Mouse (Mus musculus) myocyte (in vitro differentiated cells): ENCODE results near the gene Tgfb1.

Experiments
- E2F4 ChIP-seq: IDR thresholded peaks from one replicate; pipeline ENCODE4 v1.6.1; 2011; ENCODE audit warnings: mild to moderate bottlenecking, control low read depth, moderate library complexity; ENCODE audit not compliant: insufficient read depth
- MAX ChIP-seq: IDR thresholded peaks from one replicate; pipeline ENCODE4 v1.6.1; 2011; ENCODE audit warnings: low read depth, mild to moderate bottlenecking, control low read depth
- MYOG ChIP-seq, 3 experiments: IDR thresholded peaks; one replicate each; pipeline ENCODE4 v1.6.1; 2011; ENCODE audit warnings: control low read depth in 2 of 3, low read depth in 2 of 3, mild to moderate bottlenecking in 2 of 3; ENCODE audit not compliant: insufficient read length in 2 of 3, control insufficient read depth in 1 of 3, insufficient read depth in 1 of 3
- POLR2A ChIP-seq: IDR thresholded peaks from one replicate; pipeline ENCODE4 v1.6.1; 2011; ENCODE audit warnings: low read depth, mild to moderate bottlenecking, control low read depth, moderate library complexity; ENCODE audit not compliant: insufficient read length
- POLR2AphosphoS2 ChIP-seq: IDR thresholded peaks from one replicate; pipeline ENCODE4 v1.6.1; 2011; ENCODE audit warnings: low read depth, control low read depth; ENCODE audit not compliant: insufficient read length
- TCF12 ChIP-seq: IDR thresholded peaks from one replicate; pipeline ENCODE4 v1.6.1; 2011; ENCODE audit warnings: mild to moderate bottlenecking, control low read depth; ENCODE audit not compliant: poor library complexity, insufficient read depth, severe bottlenecking
- USF1 ChIP-seq: IDR thresholded peaks from one replicate; pipeline ENCODE4 v1.6.1; 2011; ENCODE audit warnings: low read depth, mild to moderate bottlenecking, control low read depth, moderate library complexity

DNA sequence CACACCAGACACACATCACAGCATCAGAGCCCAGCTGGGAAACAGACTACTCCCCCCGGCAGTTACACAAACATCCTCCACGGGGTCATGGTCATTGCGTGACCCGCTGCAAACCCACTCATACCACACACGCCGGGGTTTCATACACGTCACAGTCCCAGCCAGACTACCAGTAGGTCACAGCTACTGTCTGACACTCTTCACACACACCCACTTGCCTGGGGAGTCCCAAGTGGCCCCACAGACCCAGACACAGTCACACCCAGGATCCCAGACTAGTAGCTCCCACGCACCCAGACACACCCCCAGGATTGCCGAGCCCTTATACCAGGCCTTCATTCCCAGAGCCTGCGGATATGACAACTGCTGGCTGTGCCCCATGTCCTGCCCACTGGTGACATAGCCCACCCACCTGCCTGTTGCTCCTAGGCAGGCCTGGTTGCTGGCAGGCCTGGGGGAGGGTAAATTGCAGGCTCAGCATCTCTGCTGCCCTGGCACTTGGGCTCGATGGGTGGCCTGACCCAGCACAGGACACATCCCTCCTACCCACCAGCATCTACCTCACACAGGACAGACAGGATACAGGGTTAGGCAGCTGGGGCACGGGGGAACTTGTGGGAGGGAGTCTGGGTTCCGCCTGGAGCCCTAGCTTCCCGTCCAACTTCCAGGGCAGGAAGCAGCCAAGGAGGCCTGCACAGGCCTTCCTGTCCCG lies 20.9 kb downstream of the Tgfb1 start:
- TF ChIP-seq MAX (no peak), USF1 (no peak), POLR2A (no peak), TCF12 (no peak), E2F4 (no peak), POLR2AphosphoS2 (peak; percentile 30), MYOG (IDR thresholded peaks at IDR 0.05; ENCODE audit: control insufficient read depth in 1 of 3, insufficient read depth in 1 of 3, insufficient read length in 2 of 3, low read depth in 2 of 3) (peak in 2 of 3 experiments; percentile 44 to 50)
